Mouse (Mus musculus) lung, postnatal 0 days (tissue): ENCODE measurements around the gene Pim1.

Source experiments
- CTCF ChIP-seq: IDR thresholded peaks from 2 replicates; pipeline ENCODE4 v1.5.1; 2016; ENCODE audit warnings: antibody characterized with exemption, mild to moderate bottlenecking
- EP300 ChIP-seq: IDR thresholded peaks from 2 replicates; pipeline ENCODE4 v1.6.1; 2016; ENCODE audit warnings: antibody characterized with exemption, mild to moderate bottlenecking, control low read depth

DNA sequence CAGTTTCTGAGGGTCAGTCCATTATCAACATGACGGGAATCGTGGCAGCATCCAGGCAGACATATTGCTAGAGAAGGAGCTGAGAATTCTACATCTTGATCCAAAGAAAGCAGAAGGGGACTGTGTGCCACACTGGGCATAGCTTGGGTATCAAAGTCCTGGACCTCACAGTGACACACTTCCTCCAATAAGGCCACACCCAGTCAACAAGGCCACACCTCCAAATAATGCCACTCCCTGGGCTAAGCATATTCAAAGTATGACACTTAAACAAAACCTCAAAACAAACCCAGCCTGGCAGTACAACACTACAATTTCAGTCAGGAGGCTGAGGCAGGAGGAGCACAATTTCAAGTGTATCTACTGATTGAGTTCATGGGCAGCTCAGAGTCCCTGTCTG is 7.3 kb upstream of the Pim1 start:
- TF ChIP-seq CTCF, result no peak
- TF ChIP-seq EP300, result no peak
